Mouse (Mus musculus) ES-E14 (cell line): ENCODE results near the gene Zbtb18. TPM values are rescaled to one million over a fixed set of nuclear protein-coding genes. Genes with fewer than 3 reads are reported as not detected.

ENCODE experiments used
- DNase-seq: peaks from one replicate; pipeline ENCODE4 v3.0.0-alpha.2; 2013; ENCODE audit warnings: low read depth, low spot score
- H3K27ac ChIP-seq: 2 replicates; pipeline ENCODE4 v1.5.1; 2012; ENCODE audit warnings: low read depth, mild to moderate bottlenecking, low read length, moderate library complexity, mixed read lengths; ENCODE audit not compliant: poor library complexity, insufficient read depth, severe bottlenecking
- H3K36me3 ChIP-seq: 2 replicates; pipeline ENCODE4 v1.6.1; 2012; ENCODE audit warnings: mild to moderate bottlenecking, low read length, moderate library complexity, mixed read lengths; ENCODE audit not compliant: control insufficient read depth, poor library complexity, insufficient read depth, severe bottlenecking
- H3K4me1 ChIP-seq, 2 experiments: fragments of 150-350 bp in 1 of 2; sonication (generic) in 1 of 2; 2 replicates each; pipeline ENCODE4 v1.6.1; 2012; ENCODE audit warnings: low read length in 2 of 2, mild to moderate bottlenecking in 1 of 2, mixed read lengths in 1 of 2; ENCODE audit not compliant: control insufficient read depth in 2 of 2, insufficient read depth in 2 of 2, poor library complexity in 1 of 2
- H3K4me3 ChIP-seq, 2 experiments: fragments of 150-350 bp in 1 of 2; sonication (generic) in 1 of 2; 2 replicates each; pipeline ENCODE4 v1.5.1; 2012; ENCODE audit warnings: low read length in 2 of 2, low read depth in 1 of 2, mild to moderate bottlenecking in 1 of 2, mixed read lengths in 1 of 2; ENCODE audit not compliant: insufficient read depth in 1 of 2, poor library complexity in 1 of 2, severe bottlenecking in 1 of 2
- H3K9ac ChIP-seq: 2 replicates; pipeline ENCODE4 v1.6.1; 2012; ENCODE audit warnings: low read depth, mild to moderate bottlenecking, low read length, mixed read lengths; ENCODE audit not compliant: poor library complexity, insufficient read depth, severe bottlenecking
- H3K9me3 ChIP-seq: fragments of 150-350 bp; sonication (generic); 2 replicates; pipeline ENCODE4 v1.6.1; 2012; ENCODE audit warnings: low read depth, mild to moderate bottlenecking, low read length; ENCODE audit not compliant: control insufficient read depth, insufficient read depth
- CHD2 ChIP-seq: IDR thresholded peaks from 2 replicates; pipeline ENCODE4 v1.6.1; 2014; ENCODE audit warnings: mild to moderate bottlenecking, low read depth, low read length, inconsistent platforms
- HCFC1 ChIP-seq: IDR thresholded peaks from 2 replicates; pipeline ENCODE4 v1.6.1; 2012; ENCODE audit warnings: low read length, inconsistent platforms, borderline replicate concordance; ENCODE audit not compliant: insufficient read depth
- MAFK ChIP-seq: IDR thresholded peaks from 2 replicates; pipeline ENCODE4 v1.6.1; 2014; ENCODE audit warnings: mild to moderate bottlenecking, low read depth, low read length, inconsistent platforms; ENCODE audit not compliant: insufficient read depth
- ZC3H11A ChIP-seq: IDR thresholded peaks from 2 replicates; pipeline ENCODE4 v1.6.1; 2012; ENCODE audit warnings: low read depth, mild to moderate bottlenecking, inconsistent platforms, low read length, borderline replicate concordance
- ZNF384 ChIP-seq: IDR thresholded peaks from 2 replicates; pipeline ENCODE4 v1.6.1; 2012; ENCODE audit warnings: low read depth, low read length, inconsistent platforms
- in situ Hi-C, 2 experiments: fragments of 600-800 bp; cut with MboI; formaldehyde crosslinking; loops; one replicate each; pipeline ENCODE4 v1.15.1; 2025; ENCODE audit warnings: low sequenced_read_pairs in 2 of 2, inconsistent platforms in 1 of 2; ENCODE audit not compliant: unreplicated experiment in 2 of 2
- total RNA-seq: library from RNA; depleted of rRNA; stranded (reverse); fragments of 300-350 nt; gene quantifications from 2 replicates; pipeline ENCODE4 v1.2.3, GENCODE M21; 2012

The Zbtb18 gene
- total RNA-seq, 1 experiment = 11.5 TPM

GRCm38 (mm10) chr1:177442821-177443723, 921 bp downstream of the Zbtb18 start:
- no peak overlapping the region for H3K27ac ChIP-seq
- H3K9ac ChIP-seq = peak overlapping the region; percentile 71
- H3K4me3 ChIP-seq = peak overlapping the region; percentile 97 to 98
- no peaks in the 10 kb centered on the region for H3K9me3 ChIP-seq
- in situ Hi-C loops = no loop called here
- DNase-seq = no peak
- peaks cover 3% of the 10 kb centered on the region; the same call in 1 of the 2 replicates for H3K36me3 ChIP-seq
- H3K4me1 ChIP-seq = peaks cover 0 to 5% of the 10 kb centered on the region in 2 experiments; a peak in 1 of 4 replicates
- TF ChIP-seq ZNF384 = no peak
- no peak for TF ChIP-seq HCFC1
- no peak for TF ChIP-seq ZC3H11A
- TF ChIP-seq MAFK = no peak
- no peak for TF ChIP-seq CHD2

- Histone ChIP-seq H3K4me3 (peak overlapping the region in 1 of 2 experiments; percentile 97; a peak in 1 of 4 replicates), H3K9me3 (no peaks in the 10 kb centered on the region), H3K4me1 (peaks cover 0 to 5% of the 10 kb centered on the region in 2 experiments; a peak in 1 of 4 replicates), H3K36me3 (peaks cover 6% of the 10 kb centered on the region; the same call in 1 of the 2 replicates), H3K27ac (no peak overlapping the region), H3K9ac (0 out of 2 replicates have a peak overlapping the region, but pooled peaks have one; percentile 71)
- in situ Hi-C loops = no loop called here
- no peak for TF ChIP-seq ZNF384
- TF ChIP-seq HCFC1 = no peak
- TF ChIP-seq CHD2 = no peak
- TF ChIP-seq ZC3H11A = no peak
- TF ChIP-seq MAFK = no peak
- DNase-seq = no peak
Measured at GRCm38 (mm10) chr1:177443724-177444482, 1.8 kb downstream of the Zbtb18 start.

- Histone ChIP-seq H3K9me3 (no peaks in the 10 kb centered on the region), H3K36me3 (peaks cover 6% of the 10 kb centered on the region; the same call in 1 of the 2 replicates), H3K4me1 (peaks cover 0 to 5% of the 10 kb centered on the region in 2 experiments; a peak in 1 of 4 replicates), H3K4me3 (no peak overlapping the region), H3K27ac (no peak overlapping the region), H3K9ac (no peak overlapping the region)
- TF ChIP-seq ZNF384 (no peak), HCFC1 (no peak), MAFK (no peak), ZC3H11A (no peak), CHD2 (no peak)
- in situ Hi-C loops = no loop called here
- no peak for DNase-seq
Measured at GRCm38 (mm10) chr1:177444483-177444810, 2.3 kb downstream of the Zbtb18 start.

GRCm38 (mm10) chr1:177444941-177445340, 2.8 kb downstream of the Zbtb18 start:
- TF ChIP-seq ZNF384 (no peak), HCFC1 (no peak), ZC3H11A (no peak), MAFK (no peak), CHD2 (no peak)
- H3K4me3 ChIP-seq = no peak overlapping the region
- peaks cover 0 to 5% of the 10 kb centered on the region in 2 experiments; a peak in 1 of 4 replicates for H3K4me1 ChIP-seq
- H3K9me3 ChIP-seq = no peaks in the 10 kb centered on the region
- no peak overlapping the region for H3K9ac ChIP-seq
- in situ Hi-C loops = no loop called here
- DNase-seq = no peak
- peaks cover 6% of the 10 kb centered on the region; the same call in 1 of the 2 replicates for H3K36me3 ChIP-seq
- H3K27ac ChIP-seq = no peak overlapping the region
